Mouse (Mus musculus) hindbrain, embryonic 15.5 days (tissue): ENCODE data around the gene Zfp451. TPM values are rescaled to one million over a fixed set of nuclear protein-coding genes. Genes with fewer than 3 reads are reported as not detected.
A peak's percentile ranks its signal among the peaks of the same experiment; 100 is the strongest.
"Not testable (repeated sequence)": the region's sequence is repeated elsewhere in the genome, so short reads cannot be mapped to it uniquely, and the experiment has no call there.

Experiments
- ATAC-seq: fragments of 200-750 bp; cut with Nextera tagmentation; 2 replicates; pipeline ENCODE4 v1.8.0; 2017; ENCODE audit warnings: low read depth, moderate number of reproducible peaks, moderate TSS enrichment; ENCODE audit not compliant: low FRiP score
- H3K27ac ChIP-seq: fragments of 300-500 bp; sonication (generic); replicated peaks from 2 replicates; pipeline ENCODE4 v1.5.1; 2015; ENCODE audit warnings: mild to moderate bottlenecking, inconsistent platforms
- H3K27me3 ChIP-seq: fragments of 300-500 bp; sonication (generic); 2 replicates; pipeline ENCODE4 v1.6.1; 2015; ENCODE audit warnings: control low read depth, inconsistent platforms
- H3K36me3 ChIP-seq: fragments of 300-500 bp; sonication (generic); 2 replicates; pipeline ENCODE4 v1.6.1; 2015; ENCODE audit warnings: control low read depth, inconsistent platforms
- H3K4me1 ChIP-seq: fragments of 300-500 bp; sonication (generic); replicated peaks from 2 replicates; pipeline ENCODE4 v1.6.1; 2015; ENCODE audit warnings: control low read depth, inconsistent platforms
- H3K4me2 ChIP-seq: fragments of 300-500 bp; sonication (generic); 2 replicates; pipeline ENCODE4 v1.6.1; 2015; ENCODE audit warnings: moderate library complexity, mild to moderate bottlenecking, inconsistent platforms
- H3K4me3 ChIP-seq: fragments of 300-500 bp; sonication (generic); 2 replicates; pipeline ENCODE4 v1.5.1; 2015; ENCODE audit warnings: mild to moderate bottlenecking, inconsistent platforms
- H3K9ac ChIP-seq: fragments of 300-500 bp; sonication (generic); 2 replicates; pipeline ENCODE4 v1.6.1; 2015; ENCODE audit warnings: inconsistent platforms
- H3K9me3 ChIP-seq: fragments of 300-500 bp; sonication (generic); 2 replicates; pipeline ENCODE4 v1.6.1; 2016; ENCODE audit warnings: control low read depth, inconsistent platforms
- WGBS: fragments of 180-500 bp; shearing (Covaris S2); methylation state at CpG from one replicate; pipeline ENCODE4 v1.1.7; 2015; 5-methylcytosine and 5-hydroxymethylcytosine counted together
- polyA plus RNA-seq: library from polyadenylated mRNA; unstranded; fragments of >200 nt; fragmentation: Nextera tagmentation; extraction: Ambion mirVana; gene quantifications from 2 replicates; pipeline ENCODE4 v1.2.1, GENCODE M21; 2015

Gene Zfp451
- 37.5 and 37.7 TPM in 2 replicates for polyA plus RNA-seq

GRCm38 (mm10) chr1:33813868-33814794 is at the start of gene Zfp451:
Gene Zfp451, minus strand, starts transcription at chr1:33814595.
- peak within 1 kb of the TSS; percentile 65 for H3K4me3 ChIP-seq
- ATAC-seq: peak; percentile 96
- H3K27me3 ChIP-seq: no peaks in the 10 kb centered on the region
- peak within 1 kb of the TSS; percentile 91 for H3K27ac ChIP-seq
- no peaks in the 10 kb centered on the region for H3K9me3 ChIP-seq
- H3K4me2 ChIP-seq: peak within 1 kb of the TSS; percentile 71
- H3K9ac ChIP-seq: peak within 1 kb of the TSS; percentile 88
- WGBS: under 1% methylated on average over 85 of the region's 85 CpGs
- peaks cover 23% of the 10 kb centered on the region for H3K4me1 ChIP-seq
- H3K36me3 ChIP-seq: peaks cover 14% of the 10 kb centered on the region

DNA sequence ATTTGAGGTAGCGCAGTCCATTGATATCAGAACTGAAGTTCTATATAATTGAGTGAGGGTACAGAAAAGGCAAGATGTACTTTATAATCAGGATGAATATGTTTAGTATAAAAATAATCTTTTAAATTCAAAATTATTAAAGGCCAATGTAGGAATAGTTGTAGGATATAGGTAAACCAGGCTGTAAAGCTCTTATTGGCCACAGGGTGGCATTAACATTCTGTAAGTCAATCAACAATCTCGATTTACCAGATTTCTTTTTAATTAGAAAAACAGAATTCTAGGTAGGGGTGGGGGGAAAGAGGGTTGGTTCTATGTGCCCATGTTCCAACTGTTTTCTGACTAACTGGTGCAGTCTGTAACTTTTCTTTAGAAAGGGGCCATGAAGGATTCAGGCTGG is 32.4 kb upstream of the Zfp451 start:
- ATAC-seq: no peak
- Histone ChIP-seq H3K4me1 (no peaks in the 10 kb centered on the region), H3K9me3 (no peaks in the 10 kb centered on the region; the same call in 1 of the 2 replicates), H3K36me3 (no peaks in the 10 kb centered on the region), H3K27me3 (no peaks in the 10 kb centered on the region), H3K4me3 (no peak overlapping the region), H3K27ac (no peak overlapping the region), H3K4me2 (no peak overlapping the region), H3K9ac (no peak overlapping the region)
- WGBS: 95% methylated on average over 2 of the region's 2 CpGs

DNA sequence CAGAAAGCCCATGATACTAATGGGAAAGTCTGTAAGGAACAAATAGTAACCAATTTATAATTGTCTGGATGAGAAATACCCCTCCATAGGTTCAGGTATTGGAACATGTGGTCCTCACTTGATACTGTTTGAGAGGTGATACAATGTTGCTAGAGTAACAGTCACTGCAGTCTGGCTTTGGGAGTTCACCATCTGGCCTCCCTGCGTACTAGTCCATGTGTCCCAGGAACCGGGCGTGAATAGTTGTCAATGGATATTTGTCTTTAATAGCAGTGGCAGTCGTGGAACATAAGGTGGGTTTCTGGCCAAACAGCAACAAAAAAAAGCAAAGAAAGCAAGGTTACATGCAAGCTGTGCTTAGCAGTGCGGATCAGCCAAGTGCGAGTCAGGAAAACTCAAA is 29.4 kb upstream of the Zfp451 start:
- Histone ChIP-seq H3K36me3 (no peaks in the 10 kb centered on the region), H3K4me3 (no peak overlapping the region), H3K4me2 (no peak overlapping the region), H3K4me1 (no peaks in the 10 kb centered on the region), H3K9me3 (no peaks in the 10 kb centered on the region; the same call in 1 of the 2 replicates), H3K9ac (no peak overlapping the region), H3K27me3 (no peaks in the 10 kb centered on the region), H3K27ac (no peak overlapping the region)
- no peak for ATAC-seq
- 69% methylated on average over 6 of the region's 6 CpGs for WGBS

DNA sequence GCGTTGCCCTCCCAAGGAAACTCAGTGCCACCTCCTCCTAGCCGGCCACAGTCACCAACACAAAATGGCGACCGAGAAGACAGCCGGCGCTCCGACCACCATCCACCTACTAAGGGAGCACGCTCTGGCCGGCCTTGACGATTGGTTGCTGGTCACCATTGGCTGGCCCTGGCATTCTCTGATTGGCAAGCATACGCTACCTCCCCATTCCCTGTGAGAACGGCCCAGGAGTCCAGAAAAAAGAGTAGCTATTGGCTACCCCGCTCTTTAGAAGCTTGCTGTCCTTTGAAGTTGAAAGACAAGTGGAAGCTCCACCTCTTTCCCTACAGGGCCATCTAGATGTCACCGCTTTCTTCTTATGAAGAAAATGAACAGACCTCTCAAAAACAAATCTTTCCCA is 24.6 kb upstream of the Zfp451 start:
- H3K27ac ChIP-seq, H3K9me3 ChIP-seq, H3K4me2 ChIP-seq, H3K27me3 ChIP-seq, H3K9ac ChIP-seq, H3K4me1 ChIP-seq, H3K4me3 ChIP-seq, ATAC-seq, H3K36me3 ChIP-seq: not testable (repeated sequence)
- 96% methylated on average over 14 of the region's 14 CpGs for WGBS

DNA sequence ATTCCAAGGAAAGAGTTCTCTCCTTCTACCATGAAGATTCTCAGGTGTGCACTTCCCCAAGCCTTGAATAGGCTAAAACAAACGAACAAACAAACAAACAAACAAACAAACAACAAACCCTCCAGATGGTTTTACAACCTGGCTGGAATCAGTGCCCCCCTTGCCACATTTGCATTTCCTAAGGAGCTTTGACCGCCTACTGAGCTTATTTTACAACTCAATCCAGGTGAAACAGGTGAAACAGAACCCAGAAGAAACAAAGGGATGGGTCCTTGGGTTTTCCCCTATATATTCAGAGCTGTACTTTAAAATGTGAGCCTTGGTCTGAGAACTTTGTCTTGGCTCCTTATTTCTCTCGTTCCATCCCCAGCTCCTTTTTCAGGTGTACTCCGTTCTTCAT is 16.2 kb upstream of the Zfp451 start:
- no peak overlapping the region for H3K27ac ChIP-seq
- H3K9ac ChIP-seq: no peak overlapping the region
- H3K36me3 ChIP-seq: no peaks in the 10 kb centered on the region
- H3K9me3 ChIP-seq: no peaks in the 10 kb centered on the region
- ATAC-seq: no peak
- no peaks in the 10 kb centered on the region for H3K4me1 ChIP-seq
- H3K4me2 ChIP-seq: no peak overlapping the region
- no peak overlapping the region for H3K4me3 ChIP-seq
- H3K27me3 ChIP-seq: no peaks in the 10 kb centered on the region
- WGBS: 69% methylated on average over 4 of the region's 4 CpGs

DNA sequence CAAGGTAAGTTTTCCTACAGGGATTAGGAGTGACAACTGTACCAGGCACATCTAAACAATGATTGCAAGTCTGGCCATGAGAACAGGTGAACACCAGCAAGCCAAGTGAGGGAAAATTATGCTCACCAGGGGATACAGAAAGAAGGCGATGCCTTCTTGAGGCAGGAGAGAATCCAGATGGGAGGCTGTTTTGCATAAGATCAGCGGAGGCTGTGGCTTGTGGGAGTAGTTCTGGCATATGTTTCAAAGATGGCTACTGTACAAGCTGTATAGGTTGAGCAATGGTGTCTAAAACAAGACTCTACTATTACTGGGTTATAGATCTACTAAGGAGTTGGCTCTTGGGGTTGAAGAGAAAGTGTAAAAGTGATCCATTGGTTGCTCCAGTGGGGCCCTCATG is 3.5 kb upstream of the Zfp451 start:
- Histone ChIP-seq H3K4me3 (no peak overlapping the region), H3K27ac (no peak overlapping the region), H3K9me3 (no peaks in the 10 kb centered on the region), H3K4me2 (no peak overlapping the region), H3K36me3 (no peaks in the 10 kb centered on the region), H3K4me1 (peaks cover 6% of the 10 kb centered on the region), H3K27me3 (no peaks in the 10 kb centered on the region), H3K9ac (no peak overlapping the region)
- 73% methylated on average over 2 of the region's 2 CpGs for WGBS
- ATAC-seq: no peak

DNA sequence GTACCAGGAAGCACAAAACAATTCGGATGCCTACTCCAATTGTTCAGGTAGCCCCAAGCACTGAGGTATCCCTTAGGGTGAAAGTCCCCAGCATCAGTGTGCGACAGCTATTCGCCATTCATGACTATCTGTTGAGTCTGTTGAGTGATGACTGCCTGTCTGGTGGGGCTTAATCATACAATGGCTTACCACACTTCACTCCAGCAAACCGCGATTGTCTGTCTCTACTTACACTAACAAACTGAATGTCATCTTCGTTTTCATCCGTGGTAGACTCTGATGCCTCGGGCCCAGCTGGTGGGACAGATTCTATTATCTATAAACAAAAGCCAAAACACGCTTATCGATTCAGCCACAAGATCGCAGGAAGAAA is 914 bp downstream of the Zfp451 start:
- Histone ChIP-seq H3K9ac (peak overlapping the region; percentile 88), H3K9me3 (no peaks in the 10 kb centered on the region), H3K36me3 (peaks cover 18% of the 10 kb centered on the region), H3K4me2 (peak overlapping the region; percentile 71), H3K4me3 (peak overlapping the region; percentile 65), H3K4me1 (peaks cover 23% of the 10 kb centered on the region), H3K27me3 (no peaks in the 10 kb centered on the region), H3K27ac (peak overlapping the region; percentile 91)
- ATAC-seq: no peak; the same call in 1 of the 2 replicates
- WGBS: 7% methylated on average over 11 of the region's 11 CpGs

DNA sequence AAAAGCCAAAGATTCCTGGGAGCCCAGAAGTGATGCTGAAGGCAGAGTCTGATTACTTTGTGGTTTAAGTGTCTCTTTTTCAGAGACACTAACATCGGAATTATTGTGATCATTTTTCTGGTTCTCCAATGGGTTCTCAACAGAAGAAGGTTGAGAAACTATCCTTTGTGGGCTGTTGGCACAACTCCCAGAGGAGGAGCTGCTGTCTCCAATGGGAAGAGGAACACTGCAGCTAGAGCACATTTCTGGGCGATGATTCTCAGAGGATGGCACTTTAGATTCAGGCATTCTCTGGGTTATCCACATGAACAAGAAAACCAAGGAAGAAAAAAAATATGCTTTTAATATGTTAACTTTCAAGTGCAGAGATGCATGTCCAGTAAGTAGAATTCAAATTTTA is 11.1 kb downstream of the Zfp451 start:
- no peaks in the 10 kb centered on the region for H3K27me3 ChIP-seq
- H3K9me3 ChIP-seq: no peaks in the 10 kb centered on the region
- WGBS: 92% methylated on average over 2 of the region's 2 CpGs
- no peak overlapping the region for H3K4me3 ChIP-seq
- no peak overlapping the region for H3K4me2 ChIP-seq
- ATAC-seq: no peak
- H3K36me3 ChIP-seq: peaks cover 62% of the 10 kb centered on the region
- H3K9ac ChIP-seq: no peak overlapping the region
- H3K27ac ChIP-seq: no peak overlapping the region
- no peaks in the 10 kb centered on the region for H3K4me1 ChIP-seq

GRCm38 (mm10) chr1:33799620-33800019 is 14.8 kb downstream of the Zfp451 start:
- ATAC-seq: no peak
- Histone ChIP-seq H3K9me3 (no peaks in the 10 kb centered on the region), H3K9ac (no peak overlapping the region), H3K4me1 (no peaks in the 10 kb centered on the region), H3K27ac (no peak overlapping the region), H3K27me3 (no peaks in the 10 kb centered on the region), H3K4me2 (no peak overlapping the region), H3K4me3 (no peak overlapping the region), H3K36me3 (peaks cover 58% of the 10 kb centered on the region)
- WGBS: 90% methylated on average over 3 of the region's 3 CpGs

- H3K4me1 ChIP-seq: no peaks in the 10 kb centered on the region
- no peak overlapping the region for H3K4me3 ChIP-seq
- H3K27ac ChIP-seq: no peak overlapping the region
- peaks cover 3% of the 10 kb centered on the region; the same call in 1 of the 2 replicates for H3K36me3 ChIP-seq
- ATAC-seq: no peak
- no peaks in the 10 kb centered on the region for H3K27me3 ChIP-seq
- H3K4me2 ChIP-seq: no peak overlapping the region
- no peaks in the 10 kb centered on the region for H3K9me3 ChIP-seq
- 61% methylated on average over 3 of the region's 3 CpGs for WGBS
- no peak overlapping the region for H3K9ac ChIP-seq
Observed at GRCm38 (mm10) chr1:33788493-33788892, 25.9 kb downstream of the Zfp451 start.

GRCm38 (mm10) chr1:33788072-33788471 is 26.3 kb downstream of the Zfp451 start:
- WGBS: 87% methylated on average over 5 of the region's 5 CpGs
- Histone ChIP-seq H3K27me3 (no peaks in the 10 kb centered on the region), H3K36me3 (peaks cover 3% of the 10 kb centered on the region; the same call in 1 of the 2 replicates), H3K4me3 (no peak overlapping the region), H3K4me2 (no peak overlapping the region), H3K9me3 (no peaks in the 10 kb centered on the region), H3K27ac (no peak overlapping the region), H3K4me1 (no peaks in the 10 kb centered on the region), H3K9ac (no peak overlapping the region)
- ATAC-seq: no peak

GRCm38 (mm10) chr1:33784561-33784960 is 29.8 kb downstream of the Zfp451 start:
- no peaks in the 10 kb centered on the region for H3K9me3 ChIP-seq
- no peaks in the 10 kb centered on the region for H3K4me1 ChIP-seq
- 98% methylated on average over 5 of the region's 5 CpGs for WGBS
- ATAC-seq: no peak
- H3K4me3 ChIP-seq: no peak overlapping the region
- H3K4me2 ChIP-seq: no peak overlapping the region
- peaks cover 3% of the 10 kb centered on the region; the same call in 1 of the 2 replicates for H3K36me3 ChIP-seq
- H3K27ac ChIP-seq: no peak overlapping the region
- H3K9ac ChIP-seq: no peak overlapping the region
- no peaks in the 10 kb centered on the region for H3K27me3 ChIP-seq
